Mouse (Mus musculus): ENCODE measurements around the gene Asic2. TPM values are rescaled to one million over a fixed set of nuclear protein-coding genes. Genes with fewer than 3 reads are reported as not detected.

Asic2 gene
- total and polyA plus RNA-seq, 2 experiments from 2014 or later = 19.2 to 57.3 TPM

- H3K27me3 ChIP-seq (ENCODE audit: insufficient read depth, low read length) = no peaks in the 10 kb centered on the region
- H3K4me1 ChIP-seq (ENCODE audit: insufficient read depth, low read length) = peaks cover 3% of the 10 kb centered on the region; the same call in 1 of the 2 replicates
- WGBS = 41% methylated on average over 1 of the region's 1 CpGs
- no peak overlapping the region for H3K4me3 ChIP-seq (ENCODE audit: low read length)
- H3K9me3 ChIP-seq (ENCODE audit: low read length) = no peaks in the 10 kb centered on the region
- H3K36me3 ChIP-seq (ENCODE audit: insufficient read depth, low read length) = no peaks in the 10 kb centered on the region
- TF ChIP-seq CTCF (IDR thresholded peaks at IDR 0.05; ENCODE audit: low read depth) = 0 out of 2 replicates have a peak, but pooled peaks have one; percentile 17
- DNase-seq (ENCODE audit: low spot score) (no peak), ATAC-seq (peak; percentile 43; the same call in 1 of the 2 replicates)
- H3K27ac ChIP-seq = no peak overlapping the region
- H3K4me2 ChIP-seq (ENCODE audit: low read depth, low read length) = no peak overlapping the region
- H3K9ac ChIP-seq (replicated peaks; ENCODE audit: low read length) = no peak overlapping the region
Observed at GRCm38 (mm10) chr11:81522927-81523326, 445.3 kb downstream of the Asic2 start.

GRCm38 (mm10) chr11:81521881-81522280 lies 446.4 kb downstream of the Asic2 start:
- DNase-seq (ENCODE audit: low spot score) = no peak
- no peak overlapping the region for H3K4me3 ChIP-seq (ENCODE audit: low read length)
- WGBS = 65% methylated on average over 4 of the region's 4 CpGs
- H3K27me3 ChIP-seq (ENCODE audit: insufficient read depth, low read length) = no peaks in the 10 kb centered on the region
- no peak overlapping the region for H3K27ac ChIP-seq
- no peak for TF ChIP-seq CTCF (IDR thresholded peaks at IDR 0.05; ENCODE audit: low read depth)
- peaks cover 3% of the 10 kb centered on the region; the same call in 1 of the 2 replicates for H3K4me1 ChIP-seq (ENCODE audit: insufficient read depth, low read length)
- H3K9me3 ChIP-seq (ENCODE audit: low read length) = no peaks in the 10 kb centered on the region
- H3K9ac ChIP-seq (replicated peaks; ENCODE audit: low read length) = no peak overlapping the region
- H3K36me3 ChIP-seq (ENCODE audit: insufficient read depth, low read length) = no peaks in the 10 kb centered on the region
- ATAC-seq = no peak
- no peak overlapping the region for H3K4me2 ChIP-seq (ENCODE audit: low read depth, low read length)

- peak overlapping the region; percentile 30; the same call in 1 of the 2 replicates for H3K4me2 ChIP-seq (ENCODE audit: low read depth, low read length)
- H3K4me3 ChIP-seq (ENCODE audit: low read length) = no peak overlapping the region
- no peaks in the 10 kb centered on the region for H3K27me3 ChIP-seq (ENCODE audit: insufficient read depth, low read length)
- 25% methylated on average over 14 of the region's 14 CpGs for WGBS
- no peak overlapping the region for H3K9ac ChIP-seq (replicated peaks; ENCODE audit: low read length)
- TF ChIP-seq CTCF (IDR thresholded peaks at IDR 0.05; ENCODE audit: low read depth) = no peak
- DNase-seq (ENCODE audit: low spot score) (peak; percentile 34), ATAC-seq (no peak; the same call in 1 of the 2 replicates)
- no peaks in the 10 kb centered on the region for H3K36me3 ChIP-seq (ENCODE audit: insufficient read depth, low read length)
- H3K9me3 ChIP-seq (ENCODE audit: low read length) = no peaks in the 10 kb centered on the region
- no peak overlapping the region for H3K27ac ChIP-seq
- peaks cover 3% of the 10 kb centered on the region; the same call in 1 of the 2 replicates for H3K4me1 ChIP-seq (ENCODE audit: insufficient read depth, low read length)
Observed at GRCm38 (mm10) chr11:81518001-81518955, 450.0 kb downstream of the Asic2 start.

GRCm38 (mm10) chr11:81515754-81516153 lies 452.5 kb downstream of the Asic2 start:
- Histone ChIP-seq H3K27ac (no peak overlapping the region), H3K4me3 (ENCODE audit: low read length) (no peak overlapping the region), H3K4me2 (ENCODE audit: low read depth, low read length) (no peak overlapping the region), H3K9me3 (ENCODE audit: low read length) (no peaks in the 10 kb centered on the region), H3K9ac (replicated peaks; ENCODE audit: low read length) (no peak overlapping the region), H3K27me3 (ENCODE audit: insufficient read depth, low read length) (no peaks in the 10 kb centered on the region), H3K4me1 (ENCODE audit: insufficient read depth, low read length) (peaks cover 3% of the 10 kb centered on the region; the same call in 1 of the 2 replicates), H3K36me3 (ENCODE audit: insufficient read depth, low read length) (no peaks in the 10 kb centered on the region)
- no peak for TF ChIP-seq CTCF (IDR thresholded peaks at IDR 0.05; ENCODE audit: low read depth)
- 71% methylated on average over 3 of the region's 3 CpGs for WGBS
- DNase-seq (ENCODE audit: low spot score) (no peak), ATAC-seq (no peak)

- no peak overlapping the region for H3K9ac ChIP-seq (replicated peaks; ENCODE audit: low read length)
- H3K4me2 ChIP-seq (ENCODE audit: low read depth, low read length) = no peak overlapping the region
- no peak overlapping the region for H3K4me3 ChIP-seq (ENCODE audit: low read length)
- H3K36me3 ChIP-seq (ENCODE audit: insufficient read depth, low read length) = no peaks in the 10 kb centered on the region
- DNase-seq (ENCODE audit: low spot score) (peak; percentile 55), ATAC-seq (peak; percentile 40; the same call in 1 of the 2 replicates)
- no peaks in the 10 kb centered on the region for H3K27me3 ChIP-seq (ENCODE audit: insufficient read depth, low read length)
- no peaks in the 10 kb centered on the region for H3K9me3 ChIP-seq (ENCODE audit: low read length)
- 38% methylated on average over 10 of the region's 10 CpGs for WGBS
- no peak overlapping the region for H3K27ac ChIP-seq
- TF ChIP-seq CTCF (IDR thresholded peaks at IDR 0.05; ENCODE audit: low read depth) = no peak
- H3K4me1 ChIP-seq (ENCODE audit: insufficient read depth, low read length) = no peaks in the 10 kb centered on the region
Observed at GRCm38 (mm10) chr11:81512434-81512833, 455.8 kb downstream of the Asic2 start.

- no peak for ATAC-seq
- Histone ChIP-seq H3K4me3 (ENCODE audit: low read length) (no peak overlapping the region), H3K27ac (no peak overlapping the region), H3K9me3 (ENCODE audit: low read length) (no peaks in the 10 kb centered on the region), H3K9ac (replicated peaks; ENCODE audit: low read length) (no peak overlapping the region), H3K27me3 (ENCODE audit: insufficient read depth, low read length) (no peaks in the 10 kb centered on the region), H3K4me2 (ENCODE audit: low read depth, low read length) (no peak overlapping the region), H3K4me1 (ENCODE audit: insufficient read depth, low read length) (no peaks in the 10 kb centered on the region), H3K36me3 (ENCODE audit: insufficient read depth, low read length) (no peaks in the 10 kb centered on the region)
- no peak for TF ChIP-seq CTCF (IDR thresholded peaks at IDR 0.05; ENCODE audit: low read depth)
- no peak for DNase-seq (ENCODE audit: low spot score)
- 56% methylated on average over 4 of the region's 4 CpGs for WGBS
Observed at GRCm38 (mm10) chr11:81511401-81511800, 456.9 kb downstream of the Asic2 start.

All from hindbrain, postnatal 0 days (tissue).